Mouse (Mus musculus): ENCODE measurements around the gene Ulk4.
"Not testable (repeated sequence)": the region's sequence is repeated elsewhere in the genome, so short reads cannot be mapped to it uniquely, and the experiment has no call there.

The Ulk4 gene

GRCm38 (mm10) chr9:120935634-120935922 is 341.4 kb downstream of the Ulk4 start:
- no peak for DNase-seq (ENCODE audit: low spot score in 2 of 2)

- DNase-seq (ENCODE audit: low spot score in 2 of 2) = no peak
Observed at GRCm38 (mm10) chr9:120934821-120935633, 342.0 kb downstream of the Ulk4 start.

- DNase-seq (ENCODE audit: low spot score in 2 of 2) = peak; percentile 70 to 76
Observed at GRCm38 (mm10) chr9:120933886-120934758, 342.9 kb downstream of the Ulk4 start.

- no peak for DNase-seq (ENCODE audit: low spot score in 2 of 2)
Observed at GRCm38 (mm10) chr9:120933587-120933885, 343.5 kb downstream of the Ulk4 start.

GRCm38 (mm10) chr9:120932797-120933586 is 344.0 kb downstream of the Ulk4 start:
- peak; percentile 96 to 98 for DNase-seq (ENCODE audit: low spot score in 2 of 2)

- no peak for DNase-seq (ENCODE audit: low spot score in 2 of 2)
Observed at GRCm38 (mm10) chr9:120932371-120932770, 344.6 kb downstream of the Ulk4 start.

- DNase-seq (ENCODE audit: low spot score in 2 of 2) = no peak
Observed at GRCm38 (mm10) chr9:120930811-120931210, 346.2 kb downstream of the Ulk4 start.

DNA sequence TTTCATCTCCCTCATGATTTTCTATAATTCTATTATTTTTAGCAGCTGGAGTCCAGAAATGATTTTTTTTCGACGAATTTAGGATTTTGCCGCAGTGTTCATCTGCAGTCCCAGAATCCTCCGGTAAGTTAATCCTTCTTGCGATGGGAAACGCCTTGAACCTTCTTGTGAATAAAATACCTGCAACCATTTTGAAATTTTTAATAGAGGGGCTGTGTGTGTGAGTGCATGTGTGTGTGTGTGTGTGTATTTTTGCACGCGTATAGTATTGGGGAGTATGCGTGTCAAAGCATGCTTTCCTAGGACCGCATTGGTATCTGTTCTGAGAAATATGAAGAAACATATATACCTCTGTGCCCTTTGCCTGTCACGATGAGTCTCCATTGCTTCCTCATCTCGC is 347.0 kb downstream of the Ulk4 start:
- DNase-seq (ENCODE audit: low spot score in 2 of 2) = no peak

GRCm38 (mm10) chr9:120929081-120929480 is 347.9 kb downstream of the Ulk4 start, which contains the start of gene Ctnnb1:
Gene Ctnnb1, plus strand, starts transcription at chr9:120929216.
- DNase-seq (ENCODE audit: low spot score in 2 of 2) = no peak

DNA sequence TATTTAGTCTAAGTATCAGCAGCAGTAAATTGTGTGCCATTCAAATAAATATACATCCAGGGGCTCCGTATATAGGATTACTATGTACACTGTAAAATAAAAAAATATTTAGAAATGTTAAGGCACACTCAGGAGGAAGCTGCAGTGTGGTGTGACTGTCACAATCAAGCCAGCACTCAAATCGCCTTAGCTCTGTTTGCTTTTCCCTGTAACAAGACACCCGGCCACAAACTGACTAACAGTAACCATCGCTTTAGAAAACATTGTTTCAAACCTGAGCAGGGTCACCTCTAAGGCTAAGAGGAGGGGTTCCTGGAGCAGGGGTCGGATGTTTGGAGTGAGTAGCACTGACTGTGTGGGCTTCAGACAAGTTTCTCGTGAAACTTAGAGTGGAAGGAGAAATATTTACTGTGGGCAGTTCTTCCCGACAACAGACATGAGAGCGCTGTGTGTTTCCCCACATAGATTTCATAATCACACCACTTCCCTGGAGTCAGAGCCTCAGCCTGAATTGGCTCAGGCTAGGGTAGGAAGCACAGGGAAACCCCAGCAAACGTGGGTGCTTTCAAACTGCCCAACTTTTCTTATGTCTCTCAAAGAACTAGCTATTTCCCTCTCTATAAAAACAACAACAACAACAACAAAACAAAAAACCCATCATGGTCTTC is 349.9 kb downstream of the Ulk4 start:
- no peak for DNase-seq (ENCODE audit: low spot score in 2 of 2)

GRCm38 (mm10) chr9:120926126-120926525 is 350.9 kb downstream of the Ulk4 start:
- no peak for DNase-seq (ENCODE audit: low spot score in 2 of 2)

DNA sequence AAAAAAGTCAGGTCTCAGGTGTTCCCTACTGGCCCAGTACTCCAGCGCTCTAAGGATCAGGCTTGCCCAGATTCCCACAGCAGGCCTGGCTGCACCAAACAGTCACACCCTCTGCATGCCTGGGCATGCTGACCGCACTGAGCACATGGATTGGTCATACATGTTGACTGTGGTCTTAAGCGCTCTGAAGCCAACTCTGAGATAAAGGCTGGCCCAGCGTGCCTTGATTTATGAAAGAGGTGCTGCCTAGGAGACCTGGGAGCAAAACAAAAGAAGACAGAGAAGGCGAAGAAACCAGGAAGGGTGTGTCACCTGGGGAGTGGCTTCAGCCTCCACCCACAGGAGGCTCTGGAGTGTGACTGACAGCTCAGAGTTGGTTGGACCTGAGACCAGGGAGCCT is 357.9 kb downstream of the Ulk4 start:
- DNase-seq (ENCODE audit: low spot score in 2 of 2) = no peak

- DNase-seq (ENCODE audit: low spot score in 2 of 2) = peak in 1 of 2 experiments; percentile 45
Observed at GRCm38 (mm10) chr9:120918642-120919041, 358.4 kb downstream of the Ulk4 start.

DNA sequence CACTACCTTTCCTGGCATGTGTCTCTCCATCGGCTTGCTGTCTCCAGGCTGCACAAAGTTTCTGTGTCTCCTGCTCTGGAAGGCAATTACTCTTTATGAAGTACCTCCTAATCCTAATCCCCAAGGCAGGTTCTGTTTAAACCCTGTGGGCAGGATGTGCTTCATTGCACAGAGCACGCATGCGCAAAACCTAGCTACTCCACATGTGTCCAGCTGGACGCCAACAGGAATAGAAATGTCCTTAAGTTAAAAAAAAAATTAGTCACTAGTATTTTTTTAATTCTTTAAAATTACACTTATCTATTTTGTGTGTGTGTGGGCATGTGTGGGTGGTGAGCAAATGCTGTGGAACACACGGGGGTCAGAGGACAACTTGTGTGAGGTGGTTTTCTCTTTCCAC is 358.8 kb downstream of the Ulk4 start:
- DNase-seq (ENCODE audit: low spot score in 2 of 2) = no peak

DNA sequence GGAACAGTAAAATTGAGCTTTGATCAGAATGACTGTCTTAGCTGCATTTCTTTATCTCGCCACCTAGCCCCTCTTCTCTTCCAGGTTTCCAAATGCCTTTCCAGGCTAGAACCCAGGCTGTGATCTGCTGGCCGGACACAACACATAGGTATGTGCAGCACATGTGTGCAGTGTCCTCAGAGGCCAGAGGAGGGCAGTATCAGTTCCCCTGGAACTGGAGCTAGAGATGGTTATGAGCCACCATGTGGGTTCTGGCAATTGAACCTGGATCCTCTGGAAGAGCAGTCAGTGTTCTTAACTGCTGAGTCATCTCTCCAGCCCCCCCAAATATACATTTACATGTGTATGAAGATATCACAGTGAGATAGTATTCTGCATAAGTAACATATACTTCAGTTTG is 359.4 kb downstream of the Ulk4 start:
- not testable (repeated sequence) for DNase-seq (ENCODE audit: low spot score in 2 of 2)

- no peak for DNase-seq (ENCODE audit: low spot score in 2 of 2)
Observed at GRCm38 (mm10) chr9:120914877-120915459, 362.0 kb downstream of the Ulk4 start.

DNA sequence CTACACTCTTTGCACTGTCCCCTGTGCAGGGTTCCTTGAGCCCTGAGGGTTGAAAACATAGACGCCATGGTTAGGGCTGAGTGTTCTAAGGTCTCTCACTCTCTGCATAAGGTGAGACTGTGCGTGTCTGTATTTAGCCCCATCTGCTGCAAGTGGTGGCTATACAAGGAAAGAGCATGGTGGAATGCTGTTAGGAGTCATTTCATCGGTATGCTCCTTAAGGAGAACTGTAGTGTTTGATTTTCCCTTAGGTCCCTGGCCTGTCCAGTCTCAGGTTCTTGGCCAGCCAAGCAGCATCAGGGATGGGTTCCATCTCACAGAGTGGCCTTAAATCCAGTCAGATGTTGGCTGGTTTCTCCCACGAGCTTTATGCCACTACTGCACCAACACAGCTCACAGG is 362.6 kb downstream of the Ulk4 start:
- DNase-seq (ENCODE audit: low spot score in 2 of 2) = no peak

DNA sequence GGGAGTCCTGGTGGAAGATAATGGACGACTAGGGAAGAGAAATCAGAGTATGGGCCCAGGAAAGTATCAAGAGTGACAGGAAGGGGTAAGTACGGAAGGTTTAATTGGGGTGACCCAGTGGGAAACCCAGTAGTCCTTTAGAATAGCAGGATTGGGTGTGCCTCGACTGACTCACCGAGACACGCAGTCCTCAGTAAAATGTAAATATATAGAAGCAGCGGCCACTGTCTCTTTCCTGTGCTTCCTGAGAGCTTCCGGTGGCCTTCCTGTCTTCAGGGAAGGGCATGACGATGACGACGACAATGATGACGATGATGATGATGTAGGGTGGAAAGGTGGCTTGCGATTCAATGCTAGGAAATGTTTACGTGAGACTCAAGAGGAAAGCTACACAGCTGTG is 363.8 kb downstream of the Ulk4 start:
- no peak for DNase-seq (ENCODE audit: low spot score in 2 of 2)

GRCm38 (mm10) chr9:120908461-120908860 is 368.5 kb downstream of the Ulk4 start:
- no peak for DNase-seq (ENCODE audit: low spot score in 2 of 2)

All from right cerebral cortex, postnatal 10 days (tissue).